Mouse (Mus musculus) forebrain, embryonic 13.5 days (tissue): ENCODE data around the gene Cxcl17. TPM values are rescaled to one million over a fixed set of nuclear protein-coding genes. Genes with fewer than 3 reads are reported as not detected.
"Not testable (repeated sequence)": the region's sequence is repeated elsewhere in the genome, so short reads cannot be mapped to it uniquely, and the experiment has no call there.

Experiments used
- ATAC-seq: fragments of 200-750 bp; cut with Nextera tagmentation; 2 replicates; pipeline ENCODE4 v1.8.0; 2017
- H3K27ac ChIP-seq: fragments of 300-500 bp; sonication (generic); 2 replicates; pipeline ENCODE4 v1.5.1; 2015; ENCODE audit warnings: inconsistent platforms, mild to moderate bottlenecking, moderate library complexity
- H3K27me3 ChIP-seq: fragments of 300-500 bp; sonication (generic); 2 replicates; pipeline ENCODE4 v1.6.1; 2015; ENCODE audit warnings: mild to moderate bottlenecking, inconsistent platforms
- H3K36me3 ChIP-seq: fragments of 300-500 bp; sonication (generic); 2 replicates; pipeline ENCODE4 v1.6.1; 2015; ENCODE audit warnings: mild to moderate bottlenecking, inconsistent platforms; ENCODE audit not compliant: poor library complexity, severe bottlenecking
- H3K4me1 ChIP-seq: fragments of 300-500 bp; sonication (generic); 2 replicates; pipeline ENCODE4 v1.6.1; 2015; ENCODE audit warnings: inconsistent platforms
- H3K4me2 ChIP-seq: fragments of 300-500 bp; sonication (generic); 2 replicates; pipeline ENCODE4 v1.6.1; 2015; ENCODE audit warnings: inconsistent platforms, mild to moderate bottlenecking, moderate library complexity
- H3K4me3 ChIP-seq: fragments of 300-500 bp; sonication (generic); 2 replicates; pipeline ENCODE4 v1.5.1; 2015; ENCODE audit warnings: mild to moderate bottlenecking, inconsistent platforms
- H3K9ac ChIP-seq: fragments of 300-500 bp; sonication (generic); 2 replicates; pipeline ENCODE4 v1.6.1; 2015; ENCODE audit warnings: mild to moderate bottlenecking, inconsistent platforms
- H3K9me3 ChIP-seq: fragments of 300-500 bp; sonication (generic); replicated peaks from 2 replicates; pipeline ENCODE4 v1.6.1; 2016; ENCODE audit warnings: inconsistent platforms
- WGBS: fragments of 180-500 bp; shearing (Covaris S2); methylation state at CpG from one replicate; pipeline ENCODE4 v1.1.7; 2015; 5-methylcytosine and 5-hydroxymethylcytosine counted together
- polyA plus RNA-seq: library from polyadenylated mRNA; unstranded; fragments of >200 nt; fragmentation: Nextera tagmentation; extraction: Ambion mirVana; gene quantifications from 2 replicates; pipeline ENCODE4 v1.2.1, GENCODE M21; 2015

The Cxcl17 gene
- polyA plus RNA-seq, 1 experiment from 2014 or later = 0.45 TPM

GRCm38 (mm10) chr7:25434654-25435545, 22.2 kb upstream of the Cxcl17 start:
- Histone ChIP-seq H3K4me1 (peaks cover 10% of the 10 kb centered on the region), H3K4me3 (no peak overlapping the region), H3K27me3 (no peaks in the 10 kb centered on the region), H3K9ac (no peak overlapping the region), H3K9me3 (no peaks in the 10 kb centered on the region), H3K4me2 (no peak overlapping the region), H3K27ac (no peak overlapping the region), H3K36me3 (no peaks in the 10 kb centered on the region)
- whole genome bisulfite sequencing = 95% methylated on average over 10 of the region's 10 CpGs
- ATAC-seq = no peak

- no peak for ATAC-seq
- Histone ChIP-seq H3K4me1 (peaks cover 10% of the 10 kb centered on the region), H3K4me2 (no peak overlapping the region), H3K27ac (no peak overlapping the region), H3K36me3 (no peaks in the 10 kb centered on the region), H3K9me3 (no peaks in the 10 kb centered on the region), H3K4me3 (no peak overlapping the region), H3K27me3 (no peaks in the 10 kb centered on the region), H3K9ac (no peak overlapping the region)
- 93% methylated on average over 9 of the region's 9 CpGs for WGBS
These were observed 21.3 kb upstream of the Cxcl17 start for GRCm38 (mm10) chr7:25433781-25434560.

- Histone ChIP-seq H3K27me3 (no peaks in the 10 kb centered on the region), H3K9ac (no peak overlapping the region), H3K4me1 (peaks cover 10% of the 10 kb centered on the region), H3K36me3 (no peaks in the 10 kb centered on the region), H3K4me3 (no peak overlapping the region), H3K27ac (peak overlapping the region; percentile 45; the same call in 1 of the 2 replicates), H3K9me3 (no peaks in the 10 kb centered on the region), H3K4me2 (no peak overlapping the region)
- 20% methylated on average over 5 of the region's 5 CpGs for whole genome bisulfite sequencing
- no peak for ATAC-seq
These were observed 20.4 kb upstream of the Cxcl17 start for GRCm38 (mm10) chr7:25433007-25433541.

GRCm38 (mm10) chr7:25432381-25432780, 19.7 kb upstream of the Cxcl17 start:
- whole genome bisulfite sequencing = 92% methylated on average over 6 of the region's 6 CpGs
- Histone ChIP-seq H3K4me2 (no peak overlapping the region), H3K36me3 (no peaks in the 10 kb centered on the region), H3K9me3 (no peaks in the 10 kb centered on the region), H3K9ac (no peak overlapping the region), H3K4me1 (peaks cover 10% of the 10 kb centered on the region), H3K27ac (no peak overlapping the region), H3K27me3 (no peaks in the 10 kb centered on the region), H3K4me3 (no peak overlapping the region)
- ATAC-seq = no peak

GRCm38 (mm10) chr7:25429886-25430784, 17.4 kb upstream of the Cxcl17 start:
- no peak for ATAC-seq
- WGBS = 90% methylated on average over 4 of the region's 4 CpGs
- no peak overlapping the region for H3K4me2 ChIP-seq

GRCm38 (mm10) chr7:25428321-25428720, 15.6 kb upstream of the Cxcl17 start:
- 90% methylated on average over 3 of the region's 3 CpGs for WGBS

More at GRCm38 (mm10) chr7:25429886-25430784, 17.4 kb upstream of the Cxcl17 start:
- Histone ChIP-seq H3K27ac (no peak overlapping the region), H3K36me3 (no peaks in the 10 kb centered on the region), H3K4me3 (no peak overlapping the region), H3K27me3 (no peaks in the 10 kb centered on the region), H3K9ac (no peak overlapping the region), H3K4me1 (peaks cover 10% of the 10 kb centered on the region), H3K9me3 (no peaks in the 10 kb centered on the region)

GRCm38 (mm10) chr7:25427144-25427543, 14.5 kb upstream of the Cxcl17 start:
- H3K4me2 ChIP-seq = no peak overlapping the region
- peaks cover 7% of the 10 kb centered on the region for H3K27me3 ChIP-seq
- ATAC-seq = no peak
- H3K27ac ChIP-seq = no peak overlapping the region
- H3K9me3 ChIP-seq = no peaks in the 10 kb centered on the region
- no peak overlapping the region for H3K4me3 ChIP-seq
- WGBS = 85% methylated on average over 5 of the region's 5 CpGs
- H3K4me1 ChIP-seq = no peaks in the 10 kb centered on the region
- H3K9ac ChIP-seq = no peak overlapping the region
- H3K36me3 ChIP-seq = no peaks in the 10 kb centered on the region

More at GRCm38 (mm10) chr7:25428321-25428720, 15.6 kb upstream of the Cxcl17 start:
- Histone ChIP-seq H3K4me1 (peaks cover 6% of the 10 kb centered on the region), H3K36me3 (no peaks in the 10 kb centered on the region), H3K9ac (no peak overlapping the region), H3K4me3 (no peak overlapping the region), H3K4me2 (no peak overlapping the region), H3K27me3 (no peaks in the 10 kb centered on the region), H3K9me3 (no peaks in the 10 kb centered on the region), H3K27ac (no peak overlapping the region)
- no peak for ATAC-seq

- not testable (repeated sequence) for H3K4me3 ChIP-seq, ATAC-seq, H3K4me1 ChIP-seq
These were observed 13.7 kb upstream of the Cxcl17 start for GRCm38 (mm10) chr7:25426380-25426779.

GRCm38 (mm10) chr7:25424429-25424828, 11.7 kb upstream of the Cxcl17 start:
- H3K9me3 ChIP-seq = no peaks in the 10 kb centered on the region
- no peak overlapping the region for H3K27ac ChIP-seq
- WGBS = 39% methylated on average over 4 of the region's 4 CpGs
- H3K4me1 ChIP-seq = no peaks in the 10 kb centered on the region
- H3K4me3 ChIP-seq = no peak overlapping the region
- H3K27me3 ChIP-seq = peaks cover 8% of the 10 kb centered on the region
- ATAC-seq = peak; percentile 41
- H3K36me3 ChIP-seq = no peaks in the 10 kb centered on the region
- H3K9ac ChIP-seq = no peak overlapping the region
- no peak overlapping the region for H3K4me2 ChIP-seq

More at GRCm38 (mm10) chr7:25426380-25426779, 13.7 kb upstream of the Cxcl17 start:
- not testable (repeated sequence) for H3K27me3 ChIP-seq, H3K4me2 ChIP-seq, H3K9ac ChIP-seq, H3K36me3 ChIP-seq, H3K9me3 ChIP-seq, H3K27ac ChIP-seq
- WGBS = 90% methylated on average over 4 of the region's 4 CpGs

GRCm38 (mm10) chr7:25422286-25422841, 9.7 kb upstream of the Cxcl17 start:
- Histone ChIP-seq H3K4me2 (no peak overlapping the region), H3K4me3 (no peak overlapping the region), H3K36me3 (no peaks in the 10 kb centered on the region), H3K27ac (no peak overlapping the region), H3K9me3 (no peaks in the 10 kb centered on the region), H3K27me3 (peaks cover 8% of the 10 kb centered on the region), H3K4me1 (no peaks in the 10 kb centered on the region), H3K9ac (no peak overlapping the region)
- ATAC-seq = no peak
- 66% methylated on average over 16 of the region's 16 CpGs for WGBS

GRCm38 (mm10) chr7:25419943-25420342, 7.3 kb upstream of the Cxcl17 start:
- Histone ChIP-seq H3K4me3 (no peak overlapping the region), H3K36me3 (no peaks in the 10 kb centered on the region), H3K4me1 (no peaks in the 10 kb centered on the region), H3K9ac (no peak overlapping the region), H3K4me2 (no peak overlapping the region), H3K27ac (no peak overlapping the region), H3K9me3 (no peaks in the 10 kb centered on the region), H3K27me3 (peaks cover 8% of the 10 kb centered on the region)
- WGBS = 95% methylated on average over 4 of the region's 4 CpGs
- no peak for ATAC-seq
